ENCODE assay signal across 8 mouse cellular contexts in genomic region chr17:29437535-29438324, GRCm38 (mm10). TPM values are rescaled to one million over a fixed set of nuclear protein-coding genes. Genes with fewer than 3 reads are reported as not detected.
A peak's percentile ranks its signal among the peaks of the same experiment; 100 is the strongest.
DNase-seq lines count a peak whose midpoint lies in the region; ATAC-seq lines count a peak whose summit lies in the region.

No protein-coding gene starts in this region.

- no peaks in the 10 kb centered on the region for H3K36me3 ChIP-seq in forebrain, embryonic 14.5 days (ENCODE audit: control insufficient read depth, insufficient read depth, low read length)
- no peaks in the 10 kb centered on the region for H3K36me3 ChIP-seq in liver, embryonic 15.5 days (replicated peaks)

- peak overlapping the region; percentile 61 for H3K4me2 ChIP-seq in forebrain, embryonic 14.5 days (ENCODE audit: low read length)
- H3K4me2 ChIP-seq in liver, embryonic 15.5 days: peak overlapping the region; percentile 82

- peak overlapping the region; percentile 86 for H3K27ac ChIP-seq in forebrain, embryonic 14.5 days (ENCODE audit: low read depth, low read length)
- peak overlapping the region; percentile 97 for H3K27ac ChIP-seq in liver, embryonic 15.5 days (replicated peaks)

- H3K4me3 ChIP-seq in forebrain, embryonic 14.5 days (ENCODE audit: low read depth, low read length): peak overlapping the region; percentile 20
- H3K4me3 ChIP-seq in liver, embryonic 15.5 days (replicated peaks): peak overlapping the region; percentile 68

- peak overlapping the region; percentile 52 for H3K9ac ChIP-seq in forebrain, embryonic 14.5 days (ENCODE audit: low read length)
- peak overlapping the region; percentile 75 for H3K9ac ChIP-seq in liver, embryonic 15.5 days

- no peaks in the 10 kb centered on the region for H3K9me3 ChIP-seq in forebrain, embryonic 14.5 days (replicated peaks; ENCODE audit: control insufficient read depth, low read length)
- no peaks in the 10 kb centered on the region for H3K9me3 ChIP-seq in liver, embryonic 15.5 days (replicated peaks)

- DNase-seq in heart, adult 11 months: peak; percentile 89
- no peak for DNase-seq in heart, postnatal 4 days
- DNase-seq in A20 (ENCODE audit: low read depth, low spot score): peak; percentile 67
- peak; percentile 24 for DNase-seq in forebrain, embryonic 14.5 days (ENCODE audit: low spot score)
- DNase-seq in thymus, postnatal 10 days (ENCODE audit: low spot score in 2 of 2): no peak
- DNase-seq in spleen, adult 12 weeks (ENCODE audit: low spot score): no peak
- no peak for DNase-seq in ovary, postnatal 14 days (ENCODE audit: low spot score)

- H3K27me3 ChIP-seq in forebrain, embryonic 14.5 days (replicated peaks; ENCODE audit: control insufficient read depth, insufficient read depth, low read length): no peaks in the 10 kb centered on the region
- no peaks in the 10 kb centered on the region; the same call in 1 of the 2 replicates for H3K27me3 ChIP-seq in liver, embryonic 15.5 days

- 38% methylated on average over 16 of the region's 16 CpGs for WGBS in forebrain, embryonic 14.5 days
- 24% methylated on average over 16 of the region's 16 CpGs for WGBS in liver, embryonic 15.5 days (ENCODE audit: insufficient replicate concordance)

- no peak for ATAC-seq in forebrain, embryonic 14.5 days
- no peak for ATAC-seq in liver, embryonic 15.5 days (ENCODE audit: insufficient read depth)

- H3K4me1 ChIP-seq in forebrain, embryonic 14.5 days (ENCODE audit: control insufficient read depth, insufficient read depth, low read length): peaks cover 5% of the 10 kb centered on the region; the same call in 1 of the 2 replicates
- H3K4me1 ChIP-seq in liver, embryonic 15.5 days (replicated peaks): peaks cover 100% of the 10 kb centered on the region

RNA-seq across cellular contexts. Expression of gene Pim1, which starts 52.8 kb away (rescaled TPM):
- 10 to 100 TPM; 74.0 to 77.0 TPM for total RNA-seq in heart, postnatal 4 days (2021)
- 11.4 and 15.7 TPM in 2 replicates for polyA plus RNA-seq in forebrain, embryonic 14.5 days (2014; fragmentation: Nextera tagmentation; extraction: Ambion mirVana)
- polyA plus RNA-seq in liver, embryonic 15.5 days (2015; fragmentation: Nextera tagmentation; extraction: Ambion mirVana): 93.3 and 93.5 TPM in 2 replicates

Comparison
In these comparisons a context has a peak if more than half of its experiments do, and no peak if none do; other contexts are left out.
1. DNase-seq: peak in heart, adult 11 months (single experiment), A20 (single experiment) and forebrain, embryonic 14.5 days (single experiment); none in heart, postnatal 4 days (single experiment), thymus, postnatal 10 days (0 of 2), spleen, adult 12 weeks (single experiment) and ovary, postnatal 14 days (single experiment).